Mouse (Mus musculus): ENCODE data around the gene Ermard.

GRCm38 (mm10) chr17:15129630-15130287 lies 88.8 kb downstream of the Ermard start:
- TF ChIP-seq POLR2A (IDR thresholded peaks at IDR 0.05; ENCODE audit: insufficient read depth, low read length) (no peak), CTCF (IDR thresholded peaks at IDR 0.05; ENCODE audit: low read depth, low read length) (no peak), EP300 (IDR thresholded peaks at IDR 0.05; ENCODE audit: insufficient read depth, low read depth, low read length) (no peak)

Data from ES-Bruce4 (cell line).